Mouse (Mus musculus) layer of hippocampus, postnatal 25 days (tissue): Measurements from ENCODE around the gene Rbms3. TPM values are rescaled to one million over a fixed set of nuclear protein-coding genes. Genes with fewer than 3 reads are reported as not detected.

Experiments used
- DNase-seq, 2 experiments: peaks; one replicate each; pipeline ENCODE4 v3.0.0; 2022; ENCODE audit warnings: mixed read lengths in 2 of 2, low spot score in 1 of 2; ENCODE audit errors: extremely low spot score in 1 of 2
- total RNA-seq, 2 experiments: library from RNA; stranded (reverse); gene quantifications; 2 replicates each; pipeline ENCODE4 v1.2.3; 2021

Gene Rbms3
- total RNA-seq, 2 experiments from 2014 or later: 15.1 to 15.7 TPM

DNA sequence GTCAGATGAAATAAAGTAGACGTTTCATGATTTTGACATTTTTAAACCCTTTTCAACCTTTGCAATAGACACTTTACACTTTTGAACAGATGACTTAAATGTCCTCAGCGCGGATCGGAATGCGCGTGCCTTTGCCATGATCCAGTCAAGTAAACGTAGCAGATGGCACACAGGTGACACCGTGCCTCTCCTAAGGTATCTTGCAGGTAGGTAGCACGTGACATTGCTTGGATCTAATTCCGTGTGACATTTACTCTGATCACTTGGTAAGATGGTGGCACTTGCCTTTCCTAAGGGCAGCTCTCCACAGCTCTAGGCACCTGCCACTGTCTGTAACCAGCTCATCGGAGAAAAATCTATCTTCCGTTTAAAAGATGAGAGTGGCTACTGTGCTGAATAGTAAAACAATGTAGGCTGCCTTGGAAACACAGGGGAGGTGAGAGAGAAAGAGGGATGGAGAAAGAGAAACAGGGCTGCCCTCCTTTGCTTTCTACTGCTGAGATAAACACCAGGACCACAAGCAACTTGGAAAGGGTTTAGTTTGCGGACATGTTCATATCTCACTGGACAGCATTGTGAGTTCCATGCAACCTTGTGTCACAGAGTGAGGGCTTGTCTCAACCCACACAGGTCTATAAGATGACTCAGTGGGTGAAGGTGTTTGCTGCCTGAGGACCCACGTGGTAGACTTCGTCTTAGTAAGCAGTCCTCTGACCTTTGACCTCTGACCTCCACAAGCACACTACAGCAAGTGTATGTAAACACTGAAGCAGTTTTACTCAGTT, 338.5 kb downstream of the Rbms3 start:
- DNase-seq: no peak

DNA sequence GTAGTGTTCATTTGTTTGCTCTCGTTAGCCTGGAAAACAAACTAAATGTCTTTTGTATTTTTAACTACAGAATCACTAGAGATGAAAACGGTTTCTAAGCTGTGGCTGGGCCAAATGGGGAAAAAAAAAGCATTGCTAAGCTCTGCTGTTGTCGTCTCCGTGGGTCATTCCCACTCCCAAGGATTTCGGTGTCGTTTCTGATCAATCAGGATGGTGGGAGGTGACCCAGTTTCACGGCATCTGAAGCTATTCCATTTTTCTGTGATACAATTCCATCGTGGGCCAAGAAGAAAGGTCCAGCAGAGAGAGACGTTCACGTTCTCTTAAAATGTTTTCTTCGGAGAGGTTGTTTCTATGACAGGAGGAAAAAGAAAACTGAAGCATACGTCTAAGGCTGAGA, 354.9 kb downstream of the Rbms3 start:
- no peak for DNase-seq

DNA sequence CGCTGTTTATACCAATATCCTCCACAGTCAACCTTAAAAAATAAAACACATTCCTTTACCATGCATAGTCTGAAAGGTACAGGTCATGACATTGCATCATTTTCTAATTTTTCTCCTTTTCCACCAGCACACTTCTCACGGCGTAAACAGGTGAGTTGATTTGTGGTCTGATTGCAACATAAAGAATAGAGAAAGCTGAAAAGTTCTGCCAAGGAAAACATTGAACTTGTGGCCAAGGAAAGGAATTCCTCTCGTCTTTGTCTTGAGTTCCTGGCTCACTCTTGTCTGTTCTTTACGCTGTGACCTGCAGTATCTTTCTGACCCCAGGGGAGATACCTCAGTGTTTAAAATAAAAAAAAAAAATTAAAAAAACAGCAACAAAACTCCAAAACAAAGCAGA, 370.1 kb downstream of the Rbms3 start:
- no peak for DNase-seq

DNA sequence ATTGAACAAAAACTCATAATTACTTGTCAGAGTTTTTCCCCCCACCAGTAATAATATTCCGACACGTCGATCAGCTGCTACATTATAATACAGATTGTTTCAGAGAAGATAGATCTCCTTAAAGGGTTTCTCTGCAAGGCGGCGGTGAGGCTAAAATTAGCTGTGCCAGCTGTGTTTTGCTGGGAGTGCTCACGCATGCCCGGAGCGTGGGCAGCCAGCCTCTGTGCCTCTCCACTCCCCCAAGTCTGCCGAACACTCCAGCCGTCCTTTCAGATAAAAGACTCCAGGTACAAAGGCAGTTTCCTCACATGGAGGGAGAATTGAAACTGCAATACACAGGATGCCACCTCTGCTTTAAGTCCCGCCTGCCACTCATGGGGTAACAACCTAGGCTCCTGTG, 376.4 kb downstream of the Rbms3 start:
- DNase-seq: no peak

DNA sequence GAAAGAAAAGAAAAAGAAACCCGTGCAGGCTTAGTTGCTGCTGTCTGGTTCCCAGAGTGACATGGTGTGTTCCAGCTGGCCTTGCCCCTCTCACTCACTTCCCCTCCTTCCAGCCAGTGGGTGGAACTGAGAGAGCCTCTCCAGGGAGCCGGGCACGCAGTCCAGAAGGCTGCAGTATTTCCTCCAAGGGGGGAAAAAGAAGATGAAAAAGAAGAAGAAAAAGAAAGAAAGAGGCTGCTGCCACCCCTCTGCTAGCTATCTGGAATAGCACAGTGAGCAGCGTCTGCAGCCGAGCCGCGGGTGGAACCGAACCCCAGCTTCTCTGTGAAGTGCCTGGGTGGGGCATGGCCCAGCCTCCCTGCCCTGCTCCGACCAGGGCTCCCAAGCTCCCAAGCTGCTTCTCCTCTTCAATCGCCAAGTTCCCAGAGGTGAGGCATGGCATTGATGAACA, 377.3 kb downstream of the Rbms3 start:
- DNase-seq: peak in 1 of 2 experiments; percentile 17

DNA sequence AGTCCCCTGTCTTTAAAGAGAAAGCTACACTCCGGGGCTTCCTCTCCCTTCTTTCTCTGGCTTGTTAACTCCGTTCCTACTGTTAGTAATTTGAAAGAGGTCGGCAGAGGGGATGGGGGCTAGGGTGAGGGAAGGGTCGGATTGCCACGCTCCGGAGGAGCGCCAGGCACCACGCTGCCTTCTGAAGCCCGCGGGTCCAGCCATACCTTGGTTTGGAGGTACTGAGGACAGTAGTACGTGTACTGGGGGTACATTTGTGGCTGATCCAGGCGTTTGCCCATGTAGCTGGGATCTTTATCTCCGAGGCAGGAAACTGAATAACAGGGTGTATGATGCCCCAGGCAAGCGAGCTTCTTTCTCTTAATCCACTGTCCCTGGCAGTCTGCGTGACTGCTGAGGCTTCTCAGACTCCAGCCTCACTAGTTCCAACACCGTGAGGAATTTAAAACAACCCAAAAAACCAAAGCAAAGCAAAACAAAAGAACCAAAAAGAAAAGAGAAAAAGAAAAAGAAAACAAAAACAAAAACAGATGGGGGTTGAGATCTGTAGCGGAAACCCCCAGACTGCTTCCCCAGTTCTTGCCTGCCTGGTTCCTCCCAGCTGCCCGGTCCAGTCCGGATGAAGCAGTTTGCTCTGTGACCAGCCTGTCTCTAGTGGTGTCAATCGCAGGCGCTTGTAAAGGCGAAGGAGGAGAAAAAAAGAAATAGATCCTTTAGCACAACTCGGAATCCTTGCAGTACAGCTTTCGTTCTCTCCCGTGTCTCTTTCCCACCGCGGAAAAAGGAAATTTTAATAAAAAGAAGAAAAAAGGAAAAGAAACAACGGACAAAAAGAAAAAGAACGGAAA, 378.0 kb downstream of the Rbms3 start:
- peak in 1 of 2 experiments; percentile 12 for DNase-seq

DNA sequence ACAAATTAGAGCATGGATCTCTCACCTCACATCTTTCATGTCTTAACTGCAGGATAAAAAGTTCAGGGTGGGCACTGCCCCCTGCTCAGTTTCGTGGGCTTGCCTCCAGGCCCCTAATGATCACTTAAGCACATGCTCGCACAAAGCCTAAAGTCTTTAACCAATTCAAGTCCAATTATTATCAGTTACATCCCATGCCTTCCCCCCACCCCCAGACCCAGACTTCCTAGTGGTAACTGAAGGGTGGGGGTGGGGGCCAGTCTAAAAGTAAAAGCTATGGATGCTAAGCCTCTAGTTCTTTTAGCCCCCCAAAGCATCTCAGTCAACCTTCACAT, 378.9 kb downstream of the Rbms3 start:
- no peak for DNase-seq

DNA sequence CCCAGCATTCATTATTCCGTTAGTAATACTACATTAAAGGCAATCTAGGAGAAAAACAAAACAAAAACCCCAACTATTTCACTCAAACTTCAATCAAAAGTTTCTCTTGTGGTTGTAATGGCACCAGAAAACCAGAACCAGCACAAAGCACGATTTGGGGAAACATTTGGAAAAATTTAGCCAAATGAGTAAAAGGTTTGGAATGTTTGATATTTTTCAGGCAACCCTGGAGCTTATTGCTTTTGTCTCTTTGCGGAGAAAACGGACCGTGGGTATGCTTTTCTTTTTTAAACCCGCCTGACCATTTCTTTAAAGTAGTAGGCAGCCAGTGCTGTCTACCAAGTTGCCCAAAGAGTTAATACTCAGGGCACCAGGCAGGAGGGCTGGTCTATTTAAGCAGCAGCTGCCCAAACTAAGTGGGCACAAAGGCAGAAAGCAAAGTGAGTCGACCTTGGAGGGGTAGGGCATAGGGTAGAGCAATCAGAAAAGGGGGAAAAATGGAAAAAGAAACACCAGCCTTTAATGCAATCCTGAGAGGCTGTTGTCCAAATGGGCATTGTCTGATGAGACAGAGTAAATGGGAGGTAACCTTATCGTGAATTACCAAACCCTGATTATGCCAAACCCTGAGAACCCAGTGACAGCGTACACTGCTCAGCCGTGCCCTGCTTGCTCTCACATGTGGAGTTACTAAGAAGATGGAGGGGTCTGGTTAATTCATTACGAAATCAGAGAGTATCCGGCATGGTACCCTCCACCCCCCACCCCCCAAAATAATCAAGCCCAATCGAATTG, 379.5 kb downstream of the Rbms3 start:
- no peak for DNase-seq

DNA sequence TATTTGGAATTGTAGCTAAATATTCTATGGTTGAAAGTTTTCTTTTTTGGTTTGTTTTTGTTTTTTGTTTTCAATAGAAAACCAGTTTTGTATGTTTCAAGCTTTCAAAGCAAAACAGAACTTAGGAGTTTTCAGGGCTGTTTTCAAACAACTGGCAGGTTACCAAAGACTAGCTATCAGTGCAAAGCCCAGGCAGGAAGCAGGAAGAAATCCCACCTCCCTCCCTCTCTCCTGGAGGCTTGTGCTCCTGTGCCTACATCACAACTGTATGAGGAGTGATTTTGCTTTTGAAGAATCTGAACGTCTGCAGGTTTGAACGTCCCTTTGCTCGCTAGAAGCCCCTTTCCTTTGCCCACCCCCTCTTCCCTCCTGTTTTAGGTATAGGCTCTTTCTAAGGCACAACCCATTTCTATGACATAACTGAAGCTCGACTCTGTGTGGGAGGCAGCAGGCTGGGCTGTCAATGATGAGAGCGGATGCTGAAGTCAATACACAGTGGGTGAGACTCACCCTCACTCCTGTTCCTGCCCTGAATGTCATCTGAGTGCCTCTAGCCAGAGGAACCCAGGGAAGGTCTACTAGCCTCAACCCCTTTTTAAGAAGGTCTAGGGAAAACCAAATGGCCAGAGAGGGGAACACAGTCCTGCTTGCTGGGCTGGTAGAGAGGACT, 382.3 kb downstream of the Rbms3 start:
- no peak for DNase-seq

DNA sequence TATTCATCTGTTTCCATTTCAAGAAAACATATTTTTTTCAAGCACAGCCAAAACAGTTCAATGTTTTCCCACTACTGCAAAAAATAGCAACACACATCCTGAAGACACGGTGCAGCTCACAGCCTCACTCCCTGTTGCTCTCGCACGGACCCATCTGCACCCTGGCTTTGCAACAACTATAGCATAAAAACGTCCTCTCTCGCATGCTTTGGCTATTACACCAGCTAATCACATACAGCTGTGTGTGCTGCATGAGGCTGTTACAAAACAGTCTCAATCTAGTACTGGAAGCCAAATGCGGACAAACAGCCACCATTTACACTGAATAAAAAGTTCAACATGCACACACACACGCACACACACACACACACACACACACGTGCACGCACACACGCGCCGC, 383.5 kb downstream of the Rbms3 start:
- DNase-seq: no peak

DNA sequence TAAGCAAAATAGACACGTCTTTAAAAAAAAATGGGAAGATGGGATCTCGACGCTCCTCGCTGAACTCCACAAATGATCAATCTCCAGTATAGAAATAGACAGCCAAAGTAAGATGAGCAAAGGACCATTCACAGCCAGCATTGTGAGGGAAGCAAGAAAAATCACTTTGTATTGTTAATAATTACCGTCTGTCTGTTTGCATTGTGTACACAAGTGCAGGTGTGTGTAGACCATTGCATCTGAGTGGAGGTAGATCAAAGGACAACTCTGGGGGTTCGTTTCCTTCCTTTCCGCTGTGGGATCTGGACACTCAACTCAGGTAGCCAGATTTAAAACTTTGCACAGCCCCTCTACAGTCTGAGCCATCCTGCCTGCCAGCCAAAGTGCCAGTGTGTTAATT, 386.3 kb downstream of the Rbms3 start:
- DNase-seq: no peak

DNA sequence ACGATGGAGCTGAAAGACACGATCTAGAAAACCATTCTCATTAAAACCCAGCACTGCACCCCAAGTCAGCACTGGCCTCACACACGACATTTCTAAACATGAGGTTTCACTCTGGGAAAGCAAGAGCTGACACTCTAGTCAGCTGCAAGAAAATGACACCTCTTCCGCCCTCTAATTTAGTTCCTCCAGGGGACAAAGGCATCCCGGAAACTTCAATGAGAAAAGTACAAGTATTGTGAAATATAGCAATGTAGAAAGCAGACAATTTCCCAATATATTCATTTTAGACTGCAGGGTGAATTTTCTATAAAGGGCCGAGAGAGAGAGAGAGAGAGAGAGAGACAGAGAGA, 395.0 kb downstream of the Rbms3 start:
- no peak for DNase-seq

DNA sequence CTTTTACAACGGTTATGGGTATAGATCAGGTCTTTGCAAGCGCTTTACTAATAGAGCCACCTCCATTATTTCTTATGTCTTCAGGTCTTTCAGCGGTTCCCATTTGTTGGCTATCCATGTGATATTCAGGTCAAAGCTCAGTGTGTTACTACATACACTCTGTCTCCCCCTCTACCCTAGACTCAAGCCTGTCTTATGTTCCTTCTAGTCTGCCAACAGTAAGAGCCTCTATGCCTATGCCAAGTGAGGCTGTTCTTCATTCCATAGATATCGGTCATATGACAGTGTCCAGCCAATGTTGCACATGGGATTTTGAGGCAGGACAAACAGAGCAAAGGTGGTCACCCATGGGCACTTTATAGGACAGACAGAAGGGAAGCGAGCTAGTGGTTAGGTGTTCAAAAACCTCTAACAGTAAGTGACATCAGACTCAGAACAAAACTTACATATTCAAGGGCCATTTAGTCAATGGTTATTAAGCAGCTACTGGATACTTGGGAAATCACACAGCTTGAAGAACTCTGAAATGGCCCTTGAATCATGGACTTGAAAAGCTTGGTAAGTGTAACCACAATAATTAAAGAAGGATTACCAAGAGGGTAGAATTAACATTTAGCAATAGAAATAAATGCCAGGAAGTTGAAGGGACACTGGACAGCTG, 395.5 kb downstream of the Rbms3 start:
- no peak for DNase-seq

DNA sequence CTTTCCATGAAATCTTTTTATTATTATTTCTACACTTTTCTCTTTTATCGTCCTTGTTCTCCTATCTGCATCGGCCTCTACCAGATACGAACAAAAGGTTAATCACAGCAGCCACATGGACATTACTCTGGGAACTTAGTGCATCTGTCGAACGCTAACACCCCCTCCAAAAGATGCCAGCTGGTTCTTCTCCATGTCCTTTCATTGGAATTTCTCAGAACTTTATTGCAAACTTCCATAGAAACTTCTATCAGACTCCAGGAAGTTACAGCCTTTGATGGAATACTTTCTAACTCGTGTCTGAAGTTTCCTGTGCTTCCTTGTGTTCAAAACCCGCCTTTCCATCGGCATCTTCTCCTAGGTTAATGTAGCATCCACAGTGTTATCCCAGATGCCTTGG, 407.0 kb downstream of the Rbms3 start:
- DNase-seq: no peak

DNA sequence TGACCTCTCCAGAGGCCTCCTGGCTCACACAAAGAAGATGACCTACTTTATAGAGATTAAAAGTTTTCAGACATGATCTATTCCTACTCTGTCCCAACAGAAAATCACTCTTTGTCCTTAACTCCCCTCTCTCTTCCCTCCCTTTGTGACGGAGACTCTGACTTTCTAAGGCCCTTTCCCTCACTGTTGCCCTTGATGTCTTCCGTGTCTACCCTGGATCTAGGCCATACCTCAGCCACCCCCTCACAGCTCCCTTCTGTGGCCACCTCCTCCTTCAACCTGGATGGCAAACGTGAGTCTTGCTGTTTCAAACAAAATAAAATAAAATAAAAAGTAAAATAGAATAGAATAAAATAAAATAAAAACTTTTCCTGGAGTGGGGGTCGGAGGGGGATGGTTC, 408.2 kb downstream of the Rbms3 start:
- DNase-seq: no peak

DNA sequence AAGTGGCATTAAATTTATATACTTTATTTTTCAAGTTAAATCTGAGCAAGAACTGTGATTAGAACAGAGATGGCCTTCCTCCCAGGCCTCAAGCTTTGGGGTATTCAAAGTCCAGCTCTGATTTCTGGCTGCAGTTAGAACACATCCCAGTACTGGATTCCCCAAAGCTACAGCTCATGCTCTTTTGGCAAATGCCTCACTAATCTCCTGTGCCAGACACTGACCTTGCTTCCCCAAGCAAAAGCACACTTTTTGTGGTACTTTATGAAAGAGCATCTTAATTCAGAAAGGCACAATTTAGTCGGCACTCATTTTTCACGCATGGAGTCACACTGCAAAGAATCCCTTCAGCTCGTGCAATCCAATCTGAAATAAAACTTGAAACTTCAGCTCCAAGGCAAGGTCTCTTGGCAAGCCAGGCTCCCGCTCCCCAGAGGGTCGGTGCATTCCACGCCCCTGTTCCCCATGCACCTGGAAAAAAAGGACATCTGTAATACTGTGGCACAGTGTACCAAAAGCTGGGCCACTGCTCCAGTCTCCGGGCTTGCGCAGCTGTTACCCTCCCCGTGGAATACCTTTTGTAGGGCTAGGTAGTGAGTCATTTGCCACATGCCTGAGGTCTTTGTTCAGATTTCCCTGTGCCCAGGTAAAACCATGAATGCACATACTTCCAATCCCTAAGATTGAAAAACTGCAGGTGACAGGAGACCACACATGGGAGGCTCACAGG, 413.5 kb downstream of the Rbms3 start:
- DNase-seq: no peak

DNA sequence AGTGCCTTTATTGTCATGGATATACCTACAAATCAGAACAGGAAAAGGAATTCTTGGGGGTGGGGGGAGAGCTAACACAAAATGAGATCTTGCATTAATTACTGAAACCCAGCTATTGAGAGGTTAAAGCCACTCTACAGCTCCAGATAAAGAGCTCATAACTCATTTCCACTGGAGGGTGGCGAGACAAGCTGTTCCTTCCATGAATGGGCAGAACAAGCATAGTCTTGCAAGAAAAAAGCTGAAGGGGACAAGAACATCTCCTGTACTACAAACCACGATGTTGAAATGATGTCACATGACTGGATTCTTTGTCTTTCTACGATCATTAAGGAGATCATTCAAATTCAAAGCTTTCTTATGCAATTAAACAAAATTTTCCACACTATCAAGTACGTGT, 417.7 kb downstream of the Rbms3 start:
- DNase-seq: no peak

DNA sequence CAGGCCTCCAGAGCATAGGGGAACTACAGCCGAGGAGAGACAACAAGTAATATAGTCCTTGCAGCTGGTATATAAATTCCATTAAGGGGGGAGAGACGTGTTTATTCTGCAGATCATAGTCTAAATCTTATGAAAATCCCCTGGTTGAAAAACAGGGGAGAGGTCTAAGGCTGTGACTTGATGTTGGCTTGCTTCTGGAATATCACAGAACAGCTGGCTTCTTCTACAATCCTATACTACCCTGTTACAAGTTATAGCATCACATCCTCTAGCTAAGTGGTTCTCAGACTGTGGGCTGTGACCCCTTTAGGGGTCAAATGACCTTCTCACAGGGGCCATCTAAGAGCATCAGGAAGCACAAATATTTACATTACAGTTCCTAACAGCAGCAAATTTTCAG, 419.4 kb downstream of the Rbms3 start:
- no peak for DNase-seq

DNA sequence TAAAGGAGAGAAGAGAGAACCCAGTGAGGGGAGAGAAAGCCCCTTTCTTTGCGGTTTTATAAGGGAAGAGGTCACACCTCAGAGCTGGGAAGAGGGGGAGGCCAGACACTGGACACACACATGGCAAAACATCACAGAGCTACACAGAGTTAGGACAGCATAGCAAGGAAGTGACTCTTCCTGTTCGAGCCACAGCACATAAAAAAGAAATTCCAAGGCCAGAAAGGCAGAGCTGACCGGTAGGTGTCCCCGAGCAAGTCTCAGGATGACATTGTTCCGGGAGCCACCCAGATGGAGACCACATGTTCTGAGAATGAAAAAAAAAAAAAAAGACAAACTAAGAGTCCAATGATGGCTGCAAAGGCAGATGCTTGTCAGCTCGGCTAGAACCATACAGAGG, 424.3 kb downstream of the Rbms3 start:
- no peak for DNase-seq
